Mouse (Mus musculus): ENCODE data around the gene Zfp638.
"Not testable (repeated sequence)": the region's sequence is repeated elsewhere in the genome, so short reads cannot be mapped to it uniquely, and the experiment has no call there.

Gene Zfp638

DNA sequence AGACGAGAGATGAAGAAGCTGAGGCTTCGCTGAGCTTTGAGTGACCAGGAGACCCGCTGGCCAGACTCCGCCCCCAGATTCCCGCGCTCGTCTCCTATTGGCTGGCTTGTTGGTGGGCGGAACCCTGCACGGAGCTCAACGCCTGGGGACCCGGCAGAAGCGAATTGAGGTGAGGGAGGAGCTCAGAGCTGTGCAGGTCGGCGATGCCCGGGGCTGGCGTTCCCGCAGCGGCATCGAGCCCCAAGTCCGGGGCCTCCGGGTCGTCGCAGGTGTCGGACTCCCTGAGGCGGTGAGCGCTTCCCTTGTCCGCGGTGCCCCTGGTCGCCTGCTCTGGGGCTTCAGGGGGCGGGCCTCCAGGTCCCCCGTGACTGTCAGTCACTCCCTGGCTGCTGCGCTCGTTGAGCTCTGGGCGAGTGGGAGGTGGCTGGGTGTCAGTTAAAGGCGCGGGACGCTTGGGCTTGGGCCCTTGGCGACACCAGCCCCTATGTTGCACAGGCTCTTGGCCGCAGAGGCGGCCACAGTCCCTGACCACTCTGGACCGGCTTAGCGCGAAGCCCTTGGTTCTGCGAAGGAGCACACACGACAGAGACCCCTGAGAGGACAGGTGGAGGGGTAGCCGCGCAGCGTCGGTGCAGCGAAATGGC lies at the start of gene Zfp638:
Gene Zfp638 (plus strand): TSS at position 156 of the 644 bp plus-strand sequence.
- DNase-seq = peak; percentile 97

DNA sequence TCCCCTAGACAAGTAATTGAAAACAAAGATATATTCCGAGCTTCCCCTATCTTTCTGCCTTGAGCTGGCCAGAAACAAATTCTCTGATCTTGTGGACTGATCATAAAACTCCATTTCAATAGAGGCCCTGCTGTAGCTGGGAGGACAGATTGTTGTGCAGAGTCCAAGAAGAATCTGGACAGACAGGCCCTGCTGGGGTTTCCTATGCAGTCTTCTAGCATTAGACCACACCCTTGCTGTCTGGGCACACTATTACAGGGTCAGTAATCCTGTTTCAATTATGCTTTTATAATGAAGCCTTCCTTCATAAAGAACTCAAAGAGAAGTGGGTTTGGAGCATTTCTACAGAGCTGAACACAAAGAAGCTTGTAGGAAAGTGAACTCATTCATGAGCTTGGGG lies 47.9 kb upstream of the Zfp638 start:
- no peak for DNase-seq

DNA sequence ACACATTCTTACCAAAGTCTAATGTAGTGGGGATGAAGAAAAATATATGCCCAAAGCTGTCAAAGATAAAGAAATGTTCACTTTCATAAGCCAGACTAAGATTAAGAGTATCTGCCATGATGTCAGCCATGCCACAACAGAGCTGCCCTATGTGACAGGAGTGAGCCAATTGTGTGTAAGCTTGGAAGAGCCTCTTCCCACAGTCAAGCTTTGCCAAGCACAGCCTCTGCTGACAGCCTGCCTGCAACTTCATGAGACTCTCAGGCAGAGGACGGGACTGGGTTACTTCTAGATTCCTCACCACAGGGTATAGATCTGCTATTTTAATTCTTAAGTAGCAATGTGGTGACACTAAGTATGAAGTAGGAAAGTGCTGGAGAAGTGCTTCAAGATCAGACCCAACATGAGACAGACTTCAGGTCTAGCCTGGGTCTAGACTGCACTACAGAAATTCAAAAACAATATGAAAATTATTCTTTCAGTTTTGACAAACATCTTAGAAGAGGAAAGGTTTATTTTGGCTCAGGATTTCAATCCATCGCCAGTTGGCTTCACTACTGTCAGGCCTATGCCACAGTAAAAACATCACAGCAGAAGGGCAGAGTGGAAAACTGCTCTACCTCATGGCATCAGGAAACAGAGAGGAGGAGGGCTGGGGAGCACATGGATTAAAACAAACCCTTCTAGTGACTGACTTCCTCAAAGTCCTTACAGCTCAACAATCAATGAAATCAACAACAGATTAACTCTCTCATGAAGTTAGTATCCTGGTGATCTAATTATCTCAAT lies 46.0 kb upstream of the Zfp638 start:
- no peak for DNase-seq

DNA sequence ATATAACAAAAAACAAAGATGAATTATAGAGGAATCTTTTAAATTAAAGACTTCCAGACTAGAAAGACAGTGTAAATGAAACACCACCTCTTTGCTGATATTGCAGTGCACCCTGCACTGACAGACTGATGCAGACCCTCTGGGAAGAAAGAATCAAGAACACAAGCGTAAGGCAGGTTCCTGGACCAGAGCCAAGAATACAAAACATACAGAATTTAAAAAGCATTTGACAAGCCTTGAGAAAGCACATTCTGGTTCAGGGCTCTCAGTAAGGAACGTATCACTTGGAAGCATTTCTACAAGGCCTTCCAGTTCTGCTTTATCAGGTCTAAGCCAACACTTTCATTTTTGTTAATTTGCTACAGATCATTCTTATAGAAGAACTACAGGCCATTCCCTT lies 45.1 kb upstream of the Zfp638 start:
- DNase-seq = no peak

DNA sequence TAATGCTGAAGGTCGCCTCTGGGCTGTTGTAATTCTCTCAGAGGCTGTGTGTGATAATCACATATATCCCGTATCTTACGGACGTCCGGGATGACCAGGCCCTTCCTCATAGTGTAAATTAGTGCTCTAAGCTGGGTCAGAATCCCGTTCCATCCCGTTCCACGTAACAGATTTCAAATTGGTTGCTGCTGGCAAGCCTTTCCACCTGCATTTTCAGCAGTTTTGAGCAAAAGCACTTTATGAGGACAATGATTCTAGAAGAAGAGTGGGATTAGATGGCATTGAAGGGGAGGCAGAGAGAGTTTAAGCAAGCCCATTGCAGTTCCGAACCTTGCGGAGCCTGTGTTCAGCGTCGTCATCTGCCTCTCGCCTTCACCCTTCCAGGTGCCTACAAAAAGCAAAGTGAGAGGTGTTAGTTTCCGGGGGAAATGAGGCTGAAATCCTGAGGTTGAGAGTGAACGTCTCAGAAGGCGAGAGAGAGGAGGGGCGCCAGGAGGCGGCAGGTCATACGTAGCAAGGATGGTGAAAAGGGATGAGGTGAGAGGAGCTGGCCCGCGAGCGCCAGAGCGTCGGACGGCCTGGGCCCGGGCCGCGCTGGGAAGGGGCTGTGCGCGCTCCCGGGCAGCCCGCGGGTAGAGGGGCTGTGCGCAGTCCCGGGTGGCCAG lies 35.8 kb upstream of the Zfp638 start:
- DNase-seq = no peak

DNA sequence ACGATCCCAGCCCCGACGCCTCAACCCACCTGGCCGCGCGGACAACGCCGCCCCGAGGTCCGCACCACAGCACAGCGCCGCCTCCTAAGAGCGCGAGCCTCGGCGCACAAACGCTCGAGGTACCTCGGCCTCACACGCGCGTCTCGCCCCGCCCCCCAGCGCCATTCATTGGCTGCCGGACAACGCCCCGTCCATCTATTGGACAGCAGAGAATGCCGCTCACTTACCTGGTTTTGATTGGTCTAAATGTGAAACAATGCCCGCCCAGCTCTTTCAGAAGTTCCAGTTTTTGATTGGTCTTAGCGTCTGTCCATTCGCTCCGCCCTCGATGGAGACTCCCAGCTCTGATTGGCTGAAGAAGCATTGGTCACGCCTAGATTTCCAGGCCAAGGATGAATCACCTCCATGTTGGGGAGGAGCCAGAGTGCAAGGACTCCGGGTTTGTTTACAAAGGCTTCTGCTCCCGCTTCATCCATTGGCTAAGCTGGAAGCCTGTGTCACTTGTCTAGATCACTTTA lies 35.2 kb upstream of the Zfp638 start, which contains the start of gene Paip2b:
Gene Paip2b (minus strand): TSS at position 136 of the 518 bp plus-strand sequence.
- DNase-seq = peak; percentile 99

DNA sequence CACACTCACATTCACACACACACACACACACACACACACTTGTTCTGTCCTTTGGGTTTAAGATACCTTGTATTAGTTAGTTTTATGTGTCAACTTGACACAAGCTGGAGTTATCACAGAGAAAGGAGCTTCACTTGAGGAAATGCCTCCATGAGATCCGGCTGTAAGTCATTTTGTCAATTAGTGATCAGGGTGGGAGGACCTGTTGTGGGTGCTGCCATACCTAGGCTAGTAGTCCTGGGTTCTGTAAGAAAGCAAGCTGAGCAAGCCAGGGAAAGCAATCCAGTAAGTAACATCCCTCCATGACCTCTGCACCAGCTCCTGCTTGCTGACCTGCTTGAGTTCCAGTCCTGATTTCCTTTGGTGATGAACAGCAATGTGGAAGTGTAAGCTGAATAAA lies 34.5 kb upstream of the Zfp638 start:
- DNase-seq = not testable (repeated sequence)

DNA sequence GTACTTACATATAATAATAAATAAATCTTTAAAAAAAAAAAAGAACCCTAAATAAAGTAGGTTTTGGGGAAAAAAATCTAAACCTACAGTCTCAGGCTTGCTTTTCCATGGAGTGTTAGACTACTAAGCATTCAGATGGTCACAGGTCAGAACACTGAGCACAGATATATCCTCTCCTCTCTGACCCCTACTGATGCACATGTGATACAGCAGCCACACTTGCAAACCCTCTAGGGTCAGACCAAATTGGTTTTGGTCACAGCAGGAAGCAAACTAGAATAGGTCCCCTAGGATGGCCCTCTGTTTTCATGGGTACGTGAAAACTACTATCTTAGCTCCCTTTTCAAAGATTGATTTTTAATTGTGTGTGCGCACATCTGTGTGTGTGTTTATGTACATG lies 30.1 kb upstream of the Zfp638 start:
- DNase-seq = no peak

DNA sequence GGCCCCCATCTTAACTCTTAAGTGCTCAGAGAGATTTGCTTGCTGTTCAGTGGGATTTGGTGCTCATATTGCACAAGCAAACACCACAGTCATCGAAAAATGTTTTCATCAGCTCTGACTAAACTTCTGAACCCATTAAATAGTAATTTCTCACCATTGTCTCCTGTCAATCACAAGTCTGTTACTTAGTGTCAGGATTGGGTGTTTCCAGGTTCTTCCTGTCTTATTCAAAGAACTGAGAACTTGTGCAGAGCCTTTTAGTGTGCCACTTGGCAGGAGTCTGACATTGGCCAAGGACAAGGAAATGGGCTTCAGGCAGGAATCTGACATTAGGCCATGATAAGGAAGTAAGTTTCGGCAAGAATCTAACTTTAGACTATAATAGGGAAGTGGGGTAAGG lies 28.9 kb upstream of the Zfp638 start:
- DNase-seq = no peak

DNA sequence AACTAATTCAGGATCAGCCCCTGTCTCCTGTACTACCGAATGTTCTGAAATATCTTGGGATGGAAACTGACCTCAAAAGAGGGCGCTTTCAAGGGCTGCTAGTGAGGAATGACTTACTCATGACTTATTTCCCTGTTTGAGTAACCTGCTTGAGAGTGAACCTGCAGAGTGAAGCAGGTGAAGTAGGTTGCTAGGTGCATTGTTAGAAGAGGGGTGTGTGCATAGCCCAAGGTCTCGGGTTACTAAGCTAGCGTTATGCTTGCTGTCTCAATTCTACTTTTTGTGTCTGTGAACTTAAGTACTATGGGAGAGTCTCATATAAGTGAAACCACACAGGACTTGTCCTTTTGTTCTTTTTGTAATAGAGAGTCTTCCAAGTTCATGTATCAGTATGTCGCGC lies 26.8 kb upstream of the Zfp638 start:
- DNase-seq = no peak

DNA sequence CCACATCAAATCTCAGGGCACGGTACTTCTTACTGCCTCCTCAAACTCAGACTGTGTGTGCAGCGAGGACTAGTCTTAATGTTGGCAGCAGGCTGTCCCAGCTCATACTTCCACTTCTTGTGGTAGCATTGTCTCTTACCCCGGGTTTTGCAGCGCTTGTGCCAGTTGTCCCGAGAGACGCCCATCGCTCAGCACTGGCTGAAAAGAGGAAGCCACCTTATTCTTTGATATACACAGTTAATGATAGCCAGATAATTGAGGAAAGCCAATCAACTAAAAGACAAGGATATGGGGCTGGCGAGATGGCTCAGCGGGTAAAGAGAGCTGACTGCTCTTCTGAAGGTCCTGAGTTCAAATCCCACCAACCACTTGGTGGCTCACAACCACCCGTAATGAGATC lies 22.0 kb upstream of the Zfp638 start:
- no peak for DNase-seq

DNA sequence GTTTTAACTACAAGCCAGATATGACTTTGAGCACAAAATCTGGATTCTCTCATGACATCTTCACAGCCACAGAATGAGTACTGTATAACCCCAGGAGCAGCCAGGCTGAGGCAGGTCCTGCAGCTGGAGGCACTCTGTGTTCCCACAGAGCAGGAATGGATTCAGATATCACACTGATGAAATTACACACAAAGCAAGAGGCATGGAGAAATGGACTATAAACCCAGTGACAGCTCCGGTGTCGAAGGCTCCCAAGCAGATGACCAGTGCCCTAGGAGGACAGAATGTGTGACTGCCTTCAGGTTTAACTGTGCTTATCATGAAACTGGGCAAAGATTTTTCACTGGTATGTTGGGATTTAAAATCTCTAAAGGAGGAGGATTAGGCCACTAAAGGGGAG lies 20.8 kb upstream of the Zfp638 start:
- DNase-seq = no peak

DNA sequence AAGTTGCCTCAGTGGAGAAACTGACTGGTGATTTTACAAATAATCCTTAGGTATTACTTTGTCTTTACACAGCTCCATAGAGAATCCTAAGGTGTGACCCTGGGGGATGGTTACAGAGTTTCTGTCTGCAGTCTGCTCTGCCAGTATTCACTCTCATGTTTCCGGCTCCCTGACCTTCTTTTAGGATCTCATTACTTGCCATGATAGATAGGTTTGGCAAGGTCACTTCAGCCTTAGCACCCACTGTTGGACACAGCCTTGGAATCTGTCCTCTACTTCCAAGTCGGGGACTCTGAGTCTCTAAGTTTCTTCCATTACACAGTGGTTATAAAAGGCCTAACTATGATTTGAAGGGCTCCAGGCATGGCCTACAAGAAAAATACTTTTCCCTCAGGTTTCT lies 17.5 kb upstream of the Zfp638 start:
- DNase-seq = no peak

DNA sequence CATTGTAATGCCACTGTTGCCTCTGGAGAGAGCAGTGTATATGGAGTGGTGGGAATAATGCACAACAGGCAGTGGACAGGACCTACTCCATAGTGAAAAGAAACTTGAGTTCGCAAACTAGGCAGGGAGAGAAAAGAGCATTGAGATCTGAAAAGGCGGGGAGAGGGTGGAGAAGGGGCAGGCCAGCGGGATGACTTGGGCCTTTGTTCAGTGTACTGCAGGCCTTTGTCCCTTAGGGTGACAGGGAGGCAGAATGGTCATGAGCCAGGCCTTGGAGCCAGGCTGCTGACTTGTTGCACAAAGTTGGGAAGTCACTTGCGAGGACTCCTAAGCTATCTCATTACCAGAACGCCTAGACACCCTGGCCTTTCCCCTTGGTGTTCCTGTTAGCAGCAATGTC lies 9.4 kb upstream of the Zfp638 start:
- DNase-seq = no peak

DNA sequence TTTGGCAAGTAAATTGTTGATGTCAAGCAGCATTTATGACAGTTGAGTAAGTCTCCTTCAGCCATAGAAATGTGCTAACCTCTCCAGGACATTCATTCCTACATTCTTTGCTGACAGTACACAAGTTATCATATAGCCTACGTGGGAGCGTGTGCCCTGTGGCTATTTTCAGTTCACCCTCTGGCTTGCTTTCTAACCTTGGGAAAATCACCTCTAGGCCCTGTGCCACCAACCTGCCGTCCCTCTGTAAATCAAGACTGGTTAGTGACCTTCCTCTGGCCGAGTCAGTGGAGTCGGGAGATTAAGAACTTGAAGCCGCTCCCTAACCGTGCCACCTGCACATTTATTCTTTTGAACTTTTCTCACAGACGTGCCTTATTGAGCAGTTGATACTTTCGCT lies 6.9 kb upstream of the Zfp638 start:
- DNase-seq = no peak

DNA sequence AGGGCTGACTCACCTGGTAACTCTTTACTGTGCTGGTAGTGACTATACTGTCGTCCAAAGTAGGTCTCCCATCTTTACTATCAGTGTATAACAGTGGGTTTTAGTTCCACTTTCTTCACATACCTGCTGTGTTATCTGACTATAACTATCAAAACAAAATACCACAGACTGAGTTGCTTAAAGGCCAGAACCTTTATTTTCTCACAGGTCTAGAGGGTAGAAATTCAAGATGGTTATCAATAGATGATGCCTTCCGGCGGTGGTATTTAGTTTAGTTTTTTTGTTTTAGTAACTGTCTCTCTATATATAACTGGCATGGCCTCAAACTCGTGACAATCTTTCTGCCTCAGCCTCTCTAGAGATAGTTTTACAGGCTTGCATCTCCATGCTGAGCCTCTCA lies 3.4 kb upstream of the Zfp638 start:
- no peak for DNase-seq

DNA sequence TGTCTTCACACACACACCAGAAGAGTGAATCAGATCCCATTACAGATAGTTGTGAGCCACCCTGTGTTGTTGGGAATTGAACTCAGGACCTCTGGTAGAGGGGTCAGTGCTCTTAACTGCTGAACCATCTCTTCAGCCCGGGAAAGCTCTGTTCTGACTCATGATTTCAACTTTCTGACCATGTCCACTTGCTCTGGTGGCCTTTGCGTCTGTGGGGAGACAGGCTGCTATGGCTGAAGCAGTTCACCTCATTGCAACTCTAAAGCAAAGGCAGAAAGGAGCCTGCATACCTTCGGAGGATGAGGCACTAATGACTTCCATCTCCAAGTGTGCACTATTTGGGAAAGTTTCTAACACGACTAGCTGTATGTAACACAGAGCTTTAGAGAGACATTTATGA lies 486 bp upstream of the Zfp638 start:
- DNase-seq = no peak

DNA sequence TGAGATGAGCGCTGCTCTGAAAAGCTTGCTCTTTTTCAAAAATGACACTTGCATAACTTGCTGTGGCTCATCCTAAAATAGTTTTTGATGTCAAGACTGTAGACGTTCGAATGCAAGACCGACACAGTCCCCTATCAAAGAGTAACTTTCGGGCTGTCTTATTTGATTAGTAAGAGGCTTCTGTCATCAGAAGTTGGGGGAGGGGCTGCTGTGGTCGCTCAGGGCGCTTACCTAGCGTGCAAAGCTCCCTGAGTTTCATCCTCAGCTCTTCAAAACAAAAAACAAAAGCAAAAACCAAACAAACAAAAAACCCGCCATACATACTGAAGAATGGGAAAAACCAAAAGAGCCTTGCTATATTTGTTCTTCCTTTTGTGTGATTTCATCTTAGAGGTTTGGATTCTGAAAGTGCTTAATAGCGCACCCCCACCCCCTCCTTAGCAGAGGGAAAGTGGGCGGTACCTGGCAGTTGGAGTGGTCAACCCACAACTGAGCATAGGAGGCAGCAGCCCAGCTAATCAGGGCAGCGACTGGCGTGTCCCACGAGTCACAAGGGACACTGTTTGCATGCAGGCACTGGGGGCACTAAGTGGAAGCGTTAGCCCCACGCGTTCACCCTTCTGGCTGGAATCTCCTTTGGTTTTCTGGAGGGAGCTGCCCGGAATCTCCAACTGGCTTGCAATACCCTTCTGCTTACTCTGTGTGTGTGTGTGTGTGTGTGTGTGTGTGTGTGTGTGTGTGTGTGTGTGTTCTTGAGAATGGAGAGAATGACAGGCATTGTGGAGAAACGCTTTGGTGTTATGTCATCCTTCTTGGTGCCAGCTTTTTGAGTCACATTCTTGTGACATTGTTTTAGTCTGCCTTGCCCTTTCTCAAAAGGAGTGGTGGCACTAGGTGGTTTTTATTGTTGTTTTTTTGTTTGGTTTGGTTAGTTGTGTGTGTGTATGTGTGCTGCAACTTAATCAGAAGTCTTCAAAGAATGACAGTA lies 983 bp downstream of the Zfp638 start:
- peak; percentile 34 for DNase-seq

DNA sequence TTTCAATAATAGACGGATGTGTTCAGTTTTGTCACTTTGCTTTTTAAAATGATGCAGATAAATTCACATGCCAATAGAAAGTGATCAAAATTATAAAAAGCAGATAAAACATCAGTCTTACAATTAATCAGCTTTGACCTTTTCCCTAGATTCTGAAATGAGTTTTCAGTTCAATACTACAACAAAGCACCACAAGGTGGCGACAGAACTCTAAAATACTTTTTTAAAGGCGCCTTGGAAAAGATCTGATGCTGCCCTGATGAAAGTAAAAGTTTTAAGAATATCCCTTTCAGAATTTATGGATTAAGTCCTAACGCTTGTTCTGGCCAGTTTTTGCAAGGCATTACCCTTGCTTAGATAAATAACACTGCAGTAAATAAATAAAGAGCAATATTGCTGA lies 12.9 kb downstream of the Zfp638 start:
- DNase-seq = peak; percentile 46

DNA sequence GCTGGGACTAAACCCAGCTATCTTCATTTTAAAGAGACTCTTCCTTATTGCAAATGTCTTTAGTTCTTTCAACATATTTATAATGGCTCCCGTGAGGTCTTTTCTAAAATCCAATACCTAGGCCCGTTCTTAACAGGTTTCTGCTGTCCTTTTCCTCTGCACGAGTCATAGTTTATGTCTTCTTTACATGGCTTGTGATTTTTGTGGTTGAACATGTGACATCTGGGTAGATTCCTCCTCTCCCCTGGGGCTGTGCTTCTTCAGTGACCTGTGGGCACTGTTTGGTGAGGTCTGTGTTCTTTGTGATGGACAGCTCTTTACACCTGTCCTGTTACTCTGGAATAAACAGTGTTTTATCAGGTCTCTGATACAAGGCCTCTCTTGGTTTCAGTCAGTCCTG lies 19.9 kb downstream of the Zfp638 start:
- DNase-seq = no peak

DNA sequence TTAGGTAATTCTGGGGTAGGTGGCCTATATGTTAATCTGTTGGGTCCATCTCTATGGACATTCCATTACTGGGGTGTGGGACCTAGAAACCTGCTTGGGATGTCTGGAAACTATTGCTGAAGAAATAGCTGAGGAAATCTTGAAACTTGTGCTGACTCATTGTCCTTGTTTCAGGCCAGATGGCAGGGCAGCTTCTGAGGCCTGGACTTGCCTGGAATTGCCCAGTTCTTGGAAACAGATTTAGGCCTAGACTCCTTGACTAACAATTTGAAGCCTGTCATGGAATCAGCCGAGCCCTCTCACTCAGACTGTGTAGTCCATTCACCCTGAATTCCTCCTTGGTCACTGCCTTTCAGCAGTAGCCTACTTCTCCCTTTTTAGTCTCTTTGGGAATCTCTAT lies 21.9 kb downstream of the Zfp638 start:
- no peak for DNase-seq

DNA sequence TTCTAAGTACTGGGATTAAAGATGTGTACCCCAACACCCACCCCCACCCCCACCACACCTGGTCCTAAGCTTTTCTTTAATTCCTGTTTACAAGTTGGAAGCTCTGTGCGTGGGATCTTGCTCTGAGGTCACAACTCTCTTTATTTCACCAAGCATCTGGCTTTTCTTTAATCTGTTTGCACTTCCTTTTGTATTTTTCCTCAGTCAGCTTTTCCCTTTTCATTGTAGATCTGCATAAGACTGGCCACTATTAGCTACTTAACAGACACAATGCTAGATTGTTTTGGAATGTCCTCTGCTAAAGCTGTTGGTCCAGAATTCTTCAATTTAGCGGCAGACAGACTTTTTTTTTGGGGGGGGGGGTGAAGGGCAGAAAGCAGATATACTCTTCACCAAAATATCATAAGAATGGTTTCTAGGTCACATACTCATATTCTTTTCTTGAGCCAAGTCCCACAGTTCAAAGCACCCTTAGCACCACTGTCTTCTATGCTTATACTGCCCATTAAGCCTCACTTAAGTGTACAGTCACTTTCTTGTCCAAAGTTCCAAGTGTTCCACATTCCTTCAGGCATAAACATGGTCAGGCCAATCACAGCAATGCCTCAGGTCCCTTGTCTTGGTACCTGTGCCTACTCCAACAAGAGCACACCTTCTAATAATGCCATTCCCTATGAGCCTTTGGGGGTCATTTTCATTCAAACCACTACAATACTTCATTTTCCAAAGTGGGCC lies 23.5 kb downstream of the Zfp638 start:
- no peak for DNase-seq
